Mouse (Mus musculus): ENCODE measurements around the gene Galnt9. TPM values are rescaled to one million over a fixed set of nuclear protein-coding genes. Genes with fewer than 3 reads are reported as not detected.

Gene Galnt9
- polyA plus RNA-seq, 1 experiment from 2014 or later, result 0.30 TPM

DNA sequence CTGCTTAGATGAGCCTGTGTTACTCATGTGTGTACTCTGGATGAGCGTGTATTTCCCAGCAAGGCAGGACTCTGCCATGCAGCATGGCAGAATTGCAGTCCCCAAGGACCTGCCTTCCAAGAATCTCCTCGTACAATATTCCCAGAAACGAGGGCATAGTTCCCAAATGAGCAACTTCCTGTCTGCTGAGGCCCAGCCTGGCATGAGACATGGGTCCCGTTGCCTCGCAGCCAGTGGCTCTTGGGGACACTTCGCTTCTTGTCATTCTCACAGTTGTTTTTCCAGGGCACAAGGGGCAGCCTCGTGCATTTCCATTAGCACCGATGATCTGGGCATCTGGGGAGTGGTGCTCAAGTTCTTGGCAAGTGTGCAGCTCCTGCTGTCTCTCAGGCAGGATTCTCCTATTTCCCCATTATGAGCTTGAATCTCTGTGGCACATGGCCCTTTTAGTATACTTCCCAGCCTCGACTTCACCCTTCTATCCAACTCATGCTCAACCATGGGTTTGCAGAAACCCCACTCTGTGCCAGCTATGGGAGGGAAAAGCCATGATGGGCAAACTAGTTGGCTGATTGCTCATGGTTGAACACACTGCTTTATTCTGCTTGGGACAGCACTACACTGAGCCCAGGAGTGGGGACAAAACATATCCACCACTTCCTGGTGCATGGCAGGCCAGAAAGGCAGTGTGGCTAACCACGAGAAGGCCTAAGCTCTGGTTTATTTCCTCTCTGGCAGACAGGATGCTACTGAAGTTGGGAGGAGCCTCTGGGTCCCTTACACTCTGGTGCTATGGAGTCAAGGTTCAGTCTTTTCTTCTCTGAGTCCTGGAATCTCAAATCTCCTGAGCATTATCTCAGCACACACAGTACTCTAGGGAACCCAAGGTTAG is 38.7 kb downstream of the Galnt9 start:
- 45% methylated on average over 10 of the region's 10 CpGs for WGBS (ENCODE audit: missing documents)
- no peaks in the 10 kb centered on the region for H3K36me3 ChIP-seq (ENCODE audit: inconsistent target)
- H3K79me2 ChIP-seq (ENCODE audit: inconsistent target), result no peaks in the 10 kb centered on the region
- no peak overlapping the region for H3K27ac ChIP-seq
- no peak overlapping the region for H3K4me3 ChIP-seq (ENCODE audit: inconsistent target)

GRCm38 (mm10) chr5:110587467-110587866 is 43.3 kb downstream of the Galnt9 start:
- no peaks in the 10 kb centered on the region for H3K36me3 ChIP-seq (ENCODE audit: inconsistent target)

GRCm38 (mm10) chr5:110589833-110590232 is 45.7 kb downstream of the Galnt9 start:
- H3K79me2 ChIP-seq (ENCODE audit: inconsistent target), result no peaks in the 10 kb centered on the region
- WGBS (ENCODE audit: missing documents), result 91% methylated on average over 8 of the region's 8 CpGs
- H3K4me3 ChIP-seq (ENCODE audit: inconsistent target), result no peak overlapping the region
- H3K36me3 ChIP-seq (ENCODE audit: inconsistent target), result no peaks in the 10 kb centered on the region
- H3K27ac ChIP-seq, result no peak overlapping the region

More at GRCm38 (mm10) chr5:110587467-110587866, 43.3 kb downstream of the Galnt9 start:
- Histone ChIP-seq H3K27ac (no peak overlapping the region), H3K79me2 (ENCODE audit: inconsistent target) (no peaks in the 10 kb centered on the region), H3K4me3 (ENCODE audit: inconsistent target) (no peak overlapping the region)

- no peak overlapping the region for H3K27ac ChIP-seq
- no peaks in the 10 kb centered on the region for H3K79me2 ChIP-seq (ENCODE audit: inconsistent target)
- H3K4me3 ChIP-seq (ENCODE audit: inconsistent target), result no peak overlapping the region
- over 99% methylated on average over 8 of the region's 8 CpGs for WGBS (ENCODE audit: missing documents)
- no peaks in the 10 kb centered on the region for H3K36me3 ChIP-seq (ENCODE audit: inconsistent target)
Measured at GRCm38 (mm10) chr5:110594465-110594864, 50.3 kb downstream of the Galnt9 start.

DNA sequence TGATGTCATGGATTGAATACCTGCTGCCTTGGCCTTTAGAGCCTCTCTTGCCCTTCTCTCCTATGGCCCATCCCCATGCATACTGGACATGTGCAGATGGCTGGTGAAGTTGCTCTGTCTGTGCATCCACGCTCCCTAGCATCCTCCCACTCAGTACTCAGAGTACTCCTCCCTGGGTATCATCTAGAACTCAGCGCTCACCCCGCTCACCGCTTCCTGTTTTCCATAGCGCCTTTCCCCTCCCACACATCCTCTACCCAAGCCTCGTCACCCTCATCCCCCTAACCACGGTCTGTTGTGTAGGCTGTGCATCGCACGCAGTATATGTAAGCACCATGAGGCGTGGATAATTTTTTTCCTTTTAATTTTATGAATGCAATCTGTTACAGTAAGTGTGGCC is 51.2 kb downstream of the Galnt9 start:
- no peaks in the 10 kb centered on the region for H3K36me3 ChIP-seq (ENCODE audit: inconsistent target)
- WGBS (ENCODE audit: missing documents), result 67% methylated on average over 10 of the region's 10 CpGs
- H3K4me3 ChIP-seq (ENCODE audit: inconsistent target), result no peak overlapping the region
- H3K27ac ChIP-seq, result no peak overlapping the region
- H3K79me2 ChIP-seq (ENCODE audit: inconsistent target), result no peaks in the 10 kb centered on the region

DNA sequence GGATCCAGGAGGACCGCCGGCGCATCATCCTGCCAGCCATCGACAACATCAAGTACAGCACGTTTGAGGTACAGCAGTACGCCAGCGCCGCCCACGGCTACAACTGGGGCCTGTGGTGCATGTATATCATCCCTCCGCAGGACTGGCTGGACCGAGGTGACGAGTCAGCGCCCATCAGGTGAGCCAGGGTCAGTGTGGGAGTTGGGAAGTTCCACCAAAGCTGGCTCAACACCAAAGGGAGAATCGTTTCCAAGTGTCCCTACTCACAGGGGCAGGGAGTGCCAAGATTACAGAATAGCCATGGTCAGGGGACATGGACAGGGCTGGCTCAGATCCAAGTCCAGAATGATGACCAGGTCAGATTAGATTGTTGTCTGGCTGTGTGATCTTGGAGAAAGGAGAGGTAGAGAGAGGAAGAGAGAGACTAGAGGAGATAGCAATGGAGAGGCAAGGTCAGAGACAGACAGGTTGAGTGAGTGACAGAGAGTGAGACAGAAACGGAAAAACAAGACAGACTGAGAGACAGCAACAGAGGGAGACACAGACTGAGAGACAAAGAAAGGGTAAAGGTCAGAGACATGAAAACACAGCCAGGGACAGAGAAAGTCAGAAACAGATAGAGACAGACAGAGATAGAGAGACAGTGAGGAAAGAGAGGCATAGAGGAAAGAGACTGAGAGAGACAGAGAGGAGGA is 52.1 kb downstream of the Galnt9 start:
- Histone ChIP-seq H3K27ac (no peak overlapping the region), H3K4me3 (ENCODE audit: inconsistent target) (no peak overlapping the region), H3K79me2 (ENCODE audit: inconsistent target) (no peaks in the 10 kb centered on the region), H3K36me3 (ENCODE audit: inconsistent target) (no peaks in the 10 kb centered on the region)
- WGBS (ENCODE audit: missing documents), result 95% methylated on average over 13 of the region's 15 CpGs

DNA sequence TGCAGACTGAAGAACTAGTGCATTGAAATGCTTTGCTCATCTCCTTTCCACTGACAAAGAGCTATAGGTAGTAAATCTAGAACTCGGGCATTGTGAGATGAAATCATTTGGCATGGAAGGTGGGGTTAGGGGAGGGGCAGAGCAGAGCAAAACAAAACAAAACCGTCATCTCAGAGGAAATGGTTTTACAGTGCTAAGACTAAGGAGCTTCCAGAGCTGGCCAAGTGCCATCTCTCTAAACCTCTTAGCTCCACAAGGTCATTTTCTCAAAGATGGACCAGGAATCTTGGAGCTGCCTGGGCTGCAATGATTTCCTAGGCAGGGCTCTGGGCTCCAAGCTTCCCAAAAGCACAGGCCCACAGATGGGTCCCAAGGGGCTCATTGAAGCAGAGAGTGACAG is 53.3 kb downstream of the Galnt9 start:
- Histone ChIP-seq H3K79me2 (ENCODE audit: inconsistent target) (no peaks in the 10 kb centered on the region), H3K36me3 (ENCODE audit: inconsistent target) (no peaks in the 10 kb centered on the region), H3K27ac (no peak overlapping the region), H3K4me3 (ENCODE audit: inconsistent target) (no peak overlapping the region)
- 27% methylated on average over 2 of the region's 2 CpGs for WGBS (ENCODE audit: missing documents)

GRCm38 (mm10) chr5:110598298-110599095 is 54.3 kb downstream of the Galnt9 start:
- Histone ChIP-seq H3K36me3 (ENCODE audit: inconsistent target) (no peaks in the 10 kb centered on the region), H3K79me2 (ENCODE audit: inconsistent target) (no peaks in the 10 kb centered on the region), H3K4me3 (ENCODE audit: inconsistent target) (no peak overlapping the region), H3K27ac (no peak overlapping the region)
- 48% methylated on average over 12 of the region's 12 CpGs for WGBS (ENCODE audit: missing documents)

- WGBS (ENCODE audit: missing documents), result 6% methylated on average over 7 of the region's 7 CpGs
- no peak overlapping the region for H3K4me3 ChIP-seq (ENCODE audit: inconsistent target)
- H3K36me3 ChIP-seq (ENCODE audit: inconsistent target), result no peaks in the 10 kb centered on the region
- no peaks in the 10 kb centered on the region for H3K79me2 ChIP-seq (ENCODE audit: inconsistent target)
- H3K27ac ChIP-seq, result peak overlapping the region; percentile 21
Measured at GRCm38 (mm10) chr5:110603016-110603685, 59.0 kb downstream of the Galnt9 start.

DNA sequence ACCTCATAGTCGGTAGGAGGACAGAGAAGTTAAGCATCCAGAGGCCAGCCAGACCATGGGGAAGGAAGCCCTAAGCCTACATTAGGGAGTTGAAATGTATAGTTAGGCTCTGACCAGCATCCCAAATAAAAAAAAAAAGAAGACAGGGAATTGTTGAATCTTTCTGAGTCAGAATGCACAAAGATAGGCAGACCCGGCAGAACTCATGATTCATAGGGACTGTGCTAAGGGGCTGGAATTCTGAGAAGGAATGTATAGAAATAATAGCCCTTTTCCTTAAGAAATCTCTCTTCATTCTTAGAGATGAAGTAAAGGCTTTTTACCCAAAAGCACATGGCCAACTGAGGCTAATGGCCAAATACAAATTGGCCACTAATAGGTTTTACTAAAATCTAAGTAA is 60.2 kb downstream of the Galnt9 start:
- Histone ChIP-seq H3K79me2 (ENCODE audit: inconsistent target) (no peaks in the 10 kb centered on the region), H3K36me3 (ENCODE audit: inconsistent target) (no peaks in the 10 kb centered on the region), H3K27ac (no peak overlapping the region), H3K4me3 (ENCODE audit: inconsistent target) (no peak overlapping the region)
- 89% methylated on average over 2 of the region's 2 CpGs for WGBS (ENCODE audit: missing documents)

DNA sequence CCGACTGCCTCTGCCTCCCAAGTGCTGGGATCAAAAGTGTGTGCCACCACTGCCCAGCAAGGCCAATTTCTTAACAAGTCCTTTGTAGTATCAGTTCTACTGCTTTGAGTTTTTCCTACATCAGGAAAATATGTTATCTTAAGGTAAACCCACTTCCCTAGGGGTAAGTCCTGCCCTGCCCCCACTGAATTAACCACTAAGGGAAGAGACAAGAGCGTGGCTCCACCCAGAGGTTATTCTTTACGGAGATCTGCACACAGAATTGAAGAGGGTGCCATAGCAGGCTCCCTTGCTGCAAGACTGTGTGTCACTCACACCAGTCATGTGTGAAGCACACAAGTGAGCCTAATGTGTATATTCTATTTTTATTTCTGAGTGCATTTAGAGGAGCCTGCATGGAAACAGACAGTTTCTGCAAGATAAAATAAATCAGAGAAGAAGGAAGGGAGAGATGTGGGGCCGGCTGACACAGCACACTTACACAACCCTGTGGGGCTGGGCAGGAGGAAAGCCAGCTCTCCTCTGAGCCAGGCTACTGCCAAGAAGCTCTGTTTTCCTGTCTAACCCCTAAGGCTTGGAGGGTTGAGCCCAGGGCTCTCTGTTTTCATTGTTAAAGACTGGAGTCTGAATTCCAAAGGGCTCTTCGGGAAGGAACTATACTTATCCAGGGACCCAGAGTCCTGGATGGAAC is 61.5 kb downstream of the Galnt9 start:
- Histone ChIP-seq H3K36me3 (ENCODE audit: inconsistent target) (no peaks in the 10 kb centered on the region), H3K79me2 (ENCODE audit: inconsistent target) (no peaks in the 10 kb centered on the region), H3K27ac (peak overlapping the region; percentile 52), H3K4me3 (ENCODE audit: inconsistent target) (no peak overlapping the region)
- 41% methylated on average over 5 of the region's 5 CpGs for WGBS (ENCODE audit: missing documents)

GRCm38 (mm10) chr5:110607767-110608166 is 63.6 kb downstream of the Galnt9 start:
- Histone ChIP-seq H3K79me2 (ENCODE audit: inconsistent target) (no peaks in the 10 kb centered on the region), H3K27ac (no peak overlapping the region), H3K36me3 (ENCODE audit: inconsistent target) (no peaks in the 10 kb centered on the region), H3K4me3 (ENCODE audit: inconsistent target) (no peak overlapping the region)
- WGBS (ENCODE audit: missing documents), result 92% methylated on average over 3 of the region's 3 CpGs

DNA sequence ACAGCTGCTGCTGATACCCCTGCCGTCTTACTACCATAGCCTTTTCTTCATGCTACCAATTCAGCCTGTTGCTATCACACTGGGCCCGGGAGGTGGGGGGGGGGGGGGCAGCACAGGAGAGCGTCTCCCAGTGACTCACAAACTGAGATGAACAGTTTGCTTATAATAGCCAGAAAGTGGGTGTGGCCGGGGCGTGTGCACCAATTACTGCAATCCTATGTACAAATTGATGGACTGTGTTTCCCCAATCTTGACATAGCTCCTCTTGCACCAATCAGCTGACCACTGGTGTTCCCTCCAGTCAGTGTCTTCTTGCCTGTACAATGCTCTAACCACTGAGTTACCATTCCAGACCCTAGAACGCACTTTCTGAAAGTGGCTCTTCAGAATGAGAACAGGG is 64.2 kb downstream of the Galnt9 start:
- Histone ChIP-seq H3K4me3 (ENCODE audit: inconsistent target) (no peak overlapping the region), H3K27ac (no peak overlapping the region), H3K79me2 (ENCODE audit: inconsistent target) (no peaks in the 10 kb centered on the region), H3K36me3 (ENCODE audit: inconsistent target) (no peaks in the 10 kb centered on the region)
- 59% methylated on average over 6 of the region's 6 CpGs for WGBS (ENCODE audit: missing documents)

DNA sequence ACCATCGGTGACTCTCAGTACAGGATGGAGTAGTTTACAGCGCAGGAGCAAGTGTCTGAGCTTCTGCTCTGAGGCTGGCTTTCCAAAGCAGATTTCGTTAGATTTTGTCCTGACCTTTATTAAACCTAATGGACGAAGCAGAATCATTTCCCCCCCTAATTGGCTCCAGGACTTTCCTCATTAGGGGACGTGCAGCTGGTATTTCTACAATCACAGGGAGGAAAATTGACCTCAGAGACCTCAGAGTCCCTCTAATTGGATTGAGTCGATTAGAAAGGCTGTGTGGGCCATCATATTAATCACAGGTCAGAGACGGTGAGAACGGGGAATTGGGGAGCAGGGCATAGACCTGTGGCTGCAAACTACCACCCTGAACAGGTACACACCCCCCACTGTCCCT is 64.8 kb downstream of the Galnt9 start:
- WGBS (ENCODE audit: missing documents), result 91% methylated on average over 8 of the region's 8 CpGs
- no peak overlapping the region for H3K4me3 ChIP-seq (ENCODE audit: inconsistent target)
- no peaks in the 10 kb centered on the region for H3K36me3 ChIP-seq (ENCODE audit: inconsistent target)
- H3K27ac ChIP-seq, result no peak overlapping the region
- no peaks in the 10 kb centered on the region for H3K79me2 ChIP-seq (ENCODE audit: inconsistent target)
